Mouse (Mus musculus) kidney, adult 11 months (tissue): ENCODE data around the gene Tada3.

Experiments used
- DNase-seq: peaks from one replicate; pipeline ENCODE4 v3.0.0; 2022

The Tada3 gene

DNA sequence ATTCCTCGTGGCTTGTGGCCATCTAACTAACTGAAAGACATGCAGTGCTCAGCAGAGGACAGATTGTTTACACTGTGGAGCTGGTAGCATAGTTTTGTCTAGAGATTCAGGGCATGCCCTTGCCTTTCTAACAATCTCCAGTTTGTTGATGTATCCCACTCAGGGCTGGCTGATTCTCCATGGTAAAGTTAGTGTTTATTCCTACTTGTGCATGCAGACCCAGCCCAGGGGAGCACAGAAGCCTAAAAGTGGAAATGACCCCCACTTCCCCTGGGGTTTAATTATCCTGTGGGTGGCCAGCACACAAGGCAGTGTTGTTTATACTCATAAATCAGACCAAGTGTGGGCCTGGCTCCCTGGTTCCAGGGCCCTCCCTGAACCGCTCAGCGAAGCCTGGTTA, 8.3 kb upstream of the Tada3 start:
- DNase-seq: no peak

- no peak for DNase-seq
These were observed 7.6 kb upstream of the Tada3 start for GRCm38 (mm10) chr6:113385160-113385714.

DNA sequence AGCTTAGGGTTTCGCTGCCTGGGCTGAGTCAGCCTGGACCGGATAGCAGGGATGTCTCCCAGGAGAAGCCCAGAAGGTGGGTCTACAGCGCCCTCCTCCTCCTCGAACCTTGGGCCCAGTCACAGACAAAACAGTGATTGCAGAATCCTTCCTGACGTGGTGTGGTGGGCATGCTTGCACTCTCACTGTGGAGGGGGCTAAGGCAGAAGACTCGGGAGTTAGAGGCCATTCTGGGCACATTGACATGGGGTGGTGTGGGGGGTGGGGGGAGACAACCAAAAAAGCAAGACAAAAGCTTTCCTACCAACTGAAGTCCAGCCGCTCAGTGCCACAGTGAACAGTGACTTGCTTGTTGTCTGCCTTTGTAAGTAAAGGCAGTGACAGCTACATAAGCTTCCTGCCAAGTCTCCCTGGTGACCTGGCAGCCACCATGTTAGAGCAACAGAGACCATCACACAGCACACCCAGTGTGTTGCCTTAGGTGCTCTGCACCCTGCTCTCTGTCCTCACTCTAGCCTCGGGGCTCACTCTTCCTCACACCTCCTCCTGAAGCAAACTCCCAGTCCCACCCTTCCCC, 6.8 kb upstream of the Tada3 start:
- no peak for DNase-seq

- DNase-seq: peak; percentile 43
These were observed 2.8 kb upstream of the Tada3 start for GRCm38 (mm10) chr6:113380480-113380879.

GRCm38 (mm10) chr6:113379246-113379645, 1.6 kb upstream of the Tada3 start:
- DNase-seq: no peak

GRCm38 (mm10) chr6:113377172-113377495, 549 bp downstream of the Tada3 start:
- DNase-seq: no peak

- no peak for DNase-seq
These were observed 4.2 kb downstream of the Tada3 start for GRCm38 (mm10) chr6:113373491-113373890.

DNA sequence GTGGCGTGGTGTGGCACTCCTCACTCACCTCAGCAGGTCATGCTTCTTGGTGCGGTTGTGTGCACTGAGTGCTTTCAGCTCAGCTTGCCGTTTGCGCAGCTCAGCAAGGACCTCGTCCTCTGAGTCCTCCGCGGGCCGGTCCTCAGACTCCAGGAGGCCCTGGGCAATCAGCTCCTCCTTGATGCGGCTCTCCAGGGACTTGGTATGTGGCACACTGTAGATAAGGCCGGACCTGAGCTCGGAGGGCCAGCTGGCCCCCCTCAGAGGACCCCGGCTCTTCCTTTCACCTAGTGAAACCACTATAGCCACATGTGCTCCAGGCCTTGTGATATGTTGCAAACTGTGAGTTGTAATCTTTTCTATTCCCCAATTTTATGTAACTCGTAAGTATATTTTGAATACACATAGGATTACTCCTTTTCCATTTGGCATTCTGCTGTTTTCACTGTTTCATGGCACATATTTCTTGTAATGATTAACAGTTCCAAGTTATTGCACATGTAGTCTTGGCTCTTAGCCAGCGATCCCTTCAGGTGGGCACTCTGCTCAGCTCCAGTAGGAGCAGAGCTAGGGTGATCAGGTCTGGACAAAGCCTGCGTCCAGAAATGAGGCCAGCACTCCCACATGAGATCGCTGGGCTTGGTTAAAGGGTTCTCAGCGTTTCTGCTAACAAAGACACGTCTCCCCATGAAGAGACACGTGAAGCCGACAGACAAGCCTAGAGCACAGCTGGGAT, 7.3 kb downstream of the Tada3 start:
- DNase-seq: no peak

DNA sequence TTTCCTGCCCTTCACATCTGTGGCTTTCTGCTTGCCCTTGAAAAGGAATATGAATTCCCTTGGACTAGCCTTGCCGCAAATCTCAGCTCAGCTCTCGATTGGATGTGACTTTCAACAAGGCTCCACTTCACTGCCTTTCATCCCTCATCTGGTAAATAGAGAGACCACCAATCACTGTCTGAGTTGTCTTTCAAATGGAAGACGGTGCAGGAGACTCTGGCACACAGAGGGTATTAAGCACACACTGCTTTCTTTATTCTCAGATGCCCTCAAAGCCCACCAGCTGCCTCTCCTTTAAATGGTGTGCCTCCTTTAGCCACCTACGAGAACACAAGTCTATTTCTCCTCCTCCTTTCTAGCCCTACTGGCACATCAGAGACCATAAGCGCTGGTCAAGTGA, 9.1 kb downstream of the Tada3 start:
- DNase-seq: no peak

DNA sequence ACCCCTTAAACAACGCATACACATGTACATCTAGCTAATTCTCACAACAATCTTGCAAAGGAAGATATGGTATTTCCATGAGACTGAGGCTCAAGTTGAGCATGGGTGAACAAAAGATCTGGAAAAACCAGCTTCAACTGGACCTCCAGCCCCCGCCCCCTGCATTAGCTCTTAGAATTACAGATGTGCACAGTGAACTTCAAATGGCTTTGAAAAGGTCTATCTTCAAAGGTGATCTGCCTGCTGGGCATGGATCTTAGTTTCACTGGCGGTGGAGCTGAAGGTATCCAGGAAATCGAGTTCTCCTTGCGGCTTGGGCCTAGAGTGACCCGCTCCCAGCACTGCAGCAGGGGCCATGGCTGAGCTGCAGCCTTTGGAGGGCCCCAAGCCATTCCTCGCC, 9.6 kb downstream of the Tada3 start:
- no peak for DNase-seq

GRCm38 (mm10) chr6:113367574-113367973, 10.1 kb downstream of the Tada3 start:
- DNase-seq: no peak

DNA sequence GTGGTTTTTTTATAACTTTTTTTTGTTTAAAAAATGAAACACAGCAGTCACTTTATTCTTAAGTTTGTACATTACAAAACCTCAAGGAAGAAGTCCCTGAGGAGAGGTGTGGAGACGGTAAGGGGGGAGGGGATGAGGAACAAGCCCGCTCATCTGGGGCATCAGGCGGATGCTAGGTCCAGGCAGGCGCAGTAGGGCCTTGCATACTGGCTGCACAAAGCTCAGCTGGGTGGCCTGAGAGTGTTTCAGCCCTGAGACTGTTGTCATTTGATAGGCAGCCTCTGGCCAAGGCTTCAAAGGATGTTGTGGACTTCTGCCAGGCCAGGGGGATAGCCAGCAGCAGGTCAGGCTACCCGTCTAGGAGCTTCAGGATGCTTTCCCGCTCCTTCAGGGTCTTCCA, 11.0 kb downstream of the Tada3 start:
- DNase-seq: no peak

DNA sequence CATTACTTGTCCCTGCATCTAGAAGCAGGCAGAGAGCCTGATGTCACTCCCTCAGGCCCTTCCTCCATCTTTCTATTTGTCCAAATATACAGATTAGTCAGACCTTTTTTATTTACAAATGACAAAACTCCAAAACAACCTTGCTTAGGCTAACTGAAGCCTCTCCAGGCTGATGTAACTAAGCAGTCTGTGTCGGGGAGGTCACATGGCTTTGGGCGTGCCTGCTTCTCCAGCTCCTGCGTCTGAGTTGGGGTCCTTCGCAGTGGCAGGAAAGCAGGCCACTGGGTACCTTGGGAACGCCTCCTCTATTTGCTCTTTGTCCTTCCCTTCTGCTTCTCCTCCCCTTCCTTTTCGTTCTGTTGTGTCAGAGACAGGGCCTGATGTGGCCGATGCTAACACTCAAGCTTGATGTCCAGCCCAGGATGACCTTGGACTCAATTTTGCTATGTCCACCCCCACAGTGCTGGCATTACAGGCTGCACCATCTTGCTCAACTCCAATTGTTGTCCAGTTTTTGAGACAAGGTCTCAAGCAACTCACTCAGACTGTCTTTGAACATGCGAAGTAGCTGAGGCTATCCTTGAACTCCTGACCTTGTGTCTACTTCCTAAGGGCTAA, 13.1 kb downstream of the Tada3 start:
- no peak for DNase-seq

- DNase-seq: no peak
These were observed 15.4 kb downstream of the Tada3 start for GRCm38 (mm10) chr6:113362241-113362640.

DNA sequence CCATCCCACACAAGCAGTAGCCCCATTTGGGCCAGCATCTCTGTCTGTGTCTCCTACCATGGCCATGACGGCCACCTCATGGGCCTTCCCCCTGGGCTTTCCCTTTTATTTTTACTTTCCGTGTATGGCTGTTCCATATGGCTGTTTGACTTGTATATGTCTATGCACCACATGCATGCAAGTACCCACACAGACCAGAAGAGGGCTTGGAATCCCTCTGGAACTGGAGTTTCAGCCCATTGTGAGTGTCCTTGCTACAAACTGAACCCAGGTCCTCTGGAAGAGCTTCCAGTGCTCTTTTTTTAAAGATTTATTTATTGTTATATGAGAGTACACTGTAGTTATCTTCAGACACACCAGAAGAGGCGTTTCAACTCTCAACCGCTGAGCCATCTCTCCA, 16.2 kb downstream of the Tada3 start:
- DNase-seq: no peak

GRCm38 (mm10) chr6:113353696-113354095, 24.0 kb downstream of the Tada3 start:
- DNase-seq: no peak

DNA sequence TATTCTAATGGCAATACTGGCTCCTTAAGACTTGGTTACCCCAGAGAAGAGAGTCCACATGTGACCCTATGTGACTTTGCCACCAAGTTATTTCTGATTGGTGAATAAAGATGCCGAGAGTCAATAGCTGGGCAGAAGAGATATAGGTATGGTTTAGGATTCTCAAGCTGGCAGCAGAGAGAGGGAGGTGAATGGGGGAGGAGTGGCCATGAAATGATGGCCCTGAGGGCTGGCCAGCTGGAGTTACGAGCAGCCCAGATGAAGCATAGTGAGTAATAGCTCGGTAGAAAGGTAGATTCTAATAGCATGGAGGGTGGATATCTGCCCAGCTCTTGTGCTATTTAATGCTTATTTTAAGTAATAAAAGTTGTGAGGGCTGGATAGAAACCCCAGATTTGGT, 24.9 kb downstream of the Tada3 start:
- DNase-seq: no peak

GRCm38 (mm10) chr6:113351653-113352052, 26.0 kb downstream of the Tada3 start:
- DNase-seq: no peak

GRCm38 (mm10) chr6:113351161-113351560, 26.5 kb downstream of the Tada3 start:
- no peak for DNase-seq

DNA sequence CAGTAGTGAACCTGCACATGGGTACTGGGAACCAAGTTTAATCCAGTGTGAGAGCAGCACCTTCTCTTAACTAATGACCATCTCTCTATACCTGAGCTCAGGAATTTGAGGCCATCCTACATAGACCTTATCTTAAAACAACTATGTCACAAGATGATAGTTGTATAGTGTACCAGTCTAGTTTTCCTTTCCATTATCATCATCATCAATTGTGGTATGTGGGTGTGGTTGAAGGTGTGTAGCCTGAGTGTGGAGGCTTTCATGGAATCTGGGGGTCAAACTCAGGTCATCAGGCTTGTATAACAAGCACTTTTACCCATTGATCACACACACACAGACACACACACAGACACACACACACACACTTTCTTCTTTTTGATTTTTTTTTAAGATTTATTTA, 27.1 kb downstream of the Tada3 start:
- DNase-seq: no peak

DNA sequence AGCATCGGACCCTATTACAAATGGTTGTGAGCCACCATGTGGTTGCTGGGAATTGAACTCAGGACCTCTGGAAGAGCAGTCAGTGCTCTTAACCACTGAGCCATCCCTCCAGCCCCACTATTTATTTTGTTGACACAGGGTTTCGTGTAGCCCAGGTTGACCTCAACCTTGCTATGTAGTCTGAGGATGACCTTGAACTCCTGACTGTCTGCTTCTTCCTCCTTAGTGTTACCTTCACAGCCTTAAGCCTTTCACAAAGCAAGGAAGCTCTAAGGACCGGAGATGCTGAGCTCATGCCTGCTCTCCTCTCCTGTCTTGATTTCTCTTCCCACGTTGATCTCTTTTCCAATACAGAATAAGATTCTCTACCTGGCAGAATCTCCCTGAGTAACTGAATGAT, 30.8 kb downstream of the Tada3 start:
- no peak for DNase-seq

- peak; percentile 95 for DNase-seq
These were observed 33.4 kb downstream of the Tada3 start for GRCm38 (mm10) chr6:113344321-113344720.

- peak; percentile 80 for DNase-seq
These were observed 34.2 kb downstream of the Tada3 start, which contains the start of gene Camk1 for GRCm38 (mm10) chr6:113343177-113344092. Gene Camk1 (minus strand): TSS chr6:113343984.
